Mouse (Mus musculus): ENCODE data around the gene Zdhhc23. TPM values are rescaled to one million over a fixed set of nuclear protein-coding genes. Genes with fewer than 3 reads are reported as not detected.

Gene Zdhhc23
- total and polyA plus RNA-seq, 3 experiments, result 3.8 to 53.3 (median 7.8) TPM

- Histone ChIP-seq H3K9ac (ENCODE audit: control insufficient read depth, low read depth, low read length, poor library complexity, severe bottlenecking) (no peak overlapping the region), H3K27ac (ENCODE audit: control insufficient read depth, low read depth, low read length) (no peak overlapping the region), H3K4me3 (ENCODE audit: control insufficient read depth in 1 of 2, insufficient read depth in 1 of 2, low read depth in 2 of 2, low read length in 2 of 2) (no peak overlapping the region), H3K9me3 (replicated peaks; ENCODE audit: insufficient read depth, low read length) (no peaks in the 10 kb centered on the region), H3K79me2 (ENCODE audit: control insufficient read depth, insufficient read depth, low read length, poor library complexity) (no peaks in the 10 kb centered on the region), H3K4me1 (ENCODE audit: control insufficient read depth in 1 of 2, insufficient read depth in 2 of 2, low read length in 2 of 2) (peaks cover 0 to 7% of the 10 kb centered on the region in 2 experiments; a peak in 2 of 4 replicates), H3K27me3 (ENCODE audit: control insufficient read depth in 1 of 2, insufficient read depth in 2 of 2, low read length in 2 of 2) (no peaks in the 10 kb centered on the region), H3K36me3 (ENCODE audit: control insufficient read depth in 1 of 2, insufficient read depth in 2 of 2, low read length in 2 of 2) (peaks cover 0 to 11% of the 10 kb centered on the region in 2 experiments; a peak in 3 of 4 replicates)
- no peak for TF ChIP-seq GATA1 (IDR thresholded peaks at IDR 0.05; ENCODE audit: low read depth, low read length)
- TF ChIP-seq TAL1 (IDR thresholded peaks at IDR 0.05; ENCODE audit: low read length), result no peak
- no peak for TF ChIP-seq MXI1 (IDR thresholded peaks at IDR 0.05; ENCODE audit: low read depth, low read length)
- TF ChIP-seq ZMIZ1 (IDR thresholded peaks at IDR 0.05; ENCODE audit: low read depth, low read length), result no peak
- no peak for TF ChIP-seq ELF1 (IDR thresholded peaks at IDR 0.05; ENCODE audit: low read depth, low read length)
- no peak for DNase-seq (ENCODE audit: low read depth, low spot score)
Observed at GRCm38 (mm10) chr16:43922024-43922423, 57.6 kb downstream of the Zdhhc23 start.

GRCm38 (mm10) chr16:43918867-43919266, 60.7 kb downstream of the Zdhhc23 start:
- H3K9ac ChIP-seq (ENCODE audit: control insufficient read depth, low read depth, low read length, poor library complexity, severe bottlenecking), result no peak overlapping the region
- no peaks in the 10 kb centered on the region for H3K9me3 ChIP-seq (replicated peaks; ENCODE audit: insufficient read depth, low read length)
- no peaks in the 10 kb centered on the region for H3K27me3 ChIP-seq (ENCODE audit: control insufficient read depth in 1 of 2, insufficient read depth in 2 of 2, low read length in 2 of 2)
- H3K27ac ChIP-seq (ENCODE audit: control insufficient read depth, low read depth, low read length), result no peak overlapping the region
- peak; percentile 48 for DNase-seq (ENCODE audit: low read depth, low spot score)
- H3K79me2 ChIP-seq (ENCODE audit: control insufficient read depth, insufficient read depth, low read length, poor library complexity), result no peaks in the 10 kb centered on the region
- peaks cover 0 to 7% of the 10 kb centered on the region in 2 experiments; a peak in 3 of 4 replicates for H3K36me3 ChIP-seq (ENCODE audit: control insufficient read depth in 1 of 2, insufficient read depth in 2 of 2, low read length in 2 of 2)
- H3K4me3 ChIP-seq (ENCODE audit: control insufficient read depth in 1 of 2, insufficient read depth in 1 of 2, low read depth in 2 of 2, low read length in 2 of 2), result no peak overlapping the region
- TF ChIP-seq GATA1 (IDR thresholded peaks at IDR 0.05; ENCODE audit: low read depth, low read length), result peak; percentile 48; the same call in 1 of the 2 replicates
- TF ChIP-seq CHD2 (IDR thresholded peaks at IDR 0.05; ENCODE audit: low read length), result no peak
- TF ChIP-seq TCF12 (IDR thresholded peaks at IDR 0.05; ENCODE audit: low read depth, low read length), result peak; percentile 22; the same call in 1 of the 2 replicates
- TF ChIP-seq EP300 (IDR thresholded peaks at IDR 0.05; ENCODE audit: low read depth in 1 of 2, low read length in 2 of 2), result peak; percentile 33 to 51; a peak in 2 of 4 replicates
- no peak for TF ChIP-seq NELFE (IDR thresholded peaks at IDR 0.05; ENCODE audit: low read depth, low read length)
- peaks cover 0 to 7% of the 10 kb centered on the region in 2 experiments; a peak in 2 of 4 replicates for H3K4me1 ChIP-seq (ENCODE audit: control insufficient read depth in 1 of 2, insufficient read depth in 2 of 2, low read length in 2 of 2)

Other genes starting within 250 kb of the Zdhhc23 start
- not detected in 2 replicates for gene Drd3, start 225.8 kb downstream of the Zdhhc23 start, total RNA-seq (2012; rRNA removed)
- gene Drd3, start 225.8 kb downstream of the Zdhhc23 start, polyA plus RNA-seq (2012; ENCODE audit: insufficient read depth in 1 of 2, insufficient read length in 2 of 2, low read depth in 1 of 2, low replicate concordance in 2 of 2, missing spikeins in 1 of 2), result not detected
- 5.1 and 7.2 TPM in 2 replicates for gene Ccdc191, start 90.0 kb downstream of the Zdhhc23 start, total RNA-seq (2012; rRNA removed)
- gene Ccdc191, start 90.0 kb downstream of the Zdhhc23 start, polyA plus RNA-seq (2012; ENCODE audit: insufficient read depth in 1 of 2, insufficient read length in 2 of 2, low read depth in 1 of 2, low replicate concordance in 2 of 2, missing spikeins in 1 of 2), result 1 to 10 TPM in 1 of 2 experiments, not detected in 1; 7.0 TPM
- 29.4 and 47.9 TPM in 2 replicates for gene Qtrt2, start 53.0 kb downstream of the Zdhhc23 start, total RNA-seq (2012; rRNA removed)
- gene Qtrt2, start 53.0 kb downstream of the Zdhhc23 start, polyA plus RNA-seq (2012; ENCODE audit: insufficient read depth in 1 of 2, insufficient read length in 2 of 2, low read depth in 1 of 2, low replicate concordance in 2 of 2, missing spikeins in 1 of 2), result 10 to 100 TPM; 37.6 to 68.4 TPM
- gene Gramd1c, start 83.6 kb upstream of the Zdhhc23 start, total RNA-seq (2012; rRNA removed), result 1.5 TPM in 2 replicates
- gene Gramd1c, start 83.6 kb upstream of the Zdhhc23 start, polyA plus RNA-seq (2012; ENCODE audit: insufficient read depth in 1 of 2, insufficient read length in 2 of 2, low read depth in 1 of 2, low replicate concordance in 2 of 2, missing spikeins in 1 of 2), result 1 to 10 TPM in 1 of 2 experiments, not detected in 1; 2.7 TPM
- 34.9 and 42.5 TPM in 2 replicates for gene Atp6v1a, start 159.9 kb upstream of the Zdhhc23 start, total RNA-seq (2012; rRNA removed)
- gene Atp6v1a, start 159.9 kb upstream of the Zdhhc23 start, polyA plus RNA-seq (2012; ENCODE audit: insufficient read depth in 1 of 2, insufficient read length in 2 of 2, low read depth in 1 of 2, low replicate concordance in 2 of 2, missing spikeins in 1 of 2), result 10 to 100 TPM in 1 of 2 experiments, not detected in 1; 38.5 TPM
- gene Naa50, start 160.0 kb upstream of the Zdhhc23 start, total RNA-seq (2012; rRNA removed), result 52.1 and 52.8 TPM in 2 replicates
- gene Naa50, start 160.0 kb upstream of the Zdhhc23 start, polyA plus RNA-seq (2012; ENCODE audit: insufficient read depth in 1 of 2, insufficient read length in 2 of 2, low read depth in 1 of 2, low replicate concordance in 2 of 2, missing spikeins in 1 of 2), result 100 to 1,000 TPM in 1 of 2 experiments, 10 to 100 TPM in 1; 90.4 to 204 TPM
- gene Usf3, start 193.5 kb upstream of the Zdhhc23 start, total RNA-seq (2012; rRNA removed), result 3.4 and 4.6 TPM in 2 replicates
- gene Usf3, start 193.5 kb upstream of the Zdhhc23 start, polyA plus RNA-seq (2012; ENCODE audit: insufficient read depth in 1 of 2, insufficient read length in 2 of 2, low read depth in 1 of 2, low replicate concordance in 2 of 2, missing spikeins in 1 of 2), result 10 to 100 TPM; 11.0 to 89.6 TPM